Comparison of ENCODE assay signal across 9 mouse cellular contexts in genomic region chr13:113209624-113210023, GRCm38 (mm10). TPM values are rescaled to one million over a fixed set of nuclear protein-coding genes. Genes with fewer than 3 reads are reported as not detected.
DNase-seq lines count a peak whose midpoint lies in the region; ATAC-seq lines count a peak whose summit lies in the region.
"Had no signal": no experiment of that assay in that cellular context is flagged by ENCODE, and none has a peak within 500 bp of the region (broad histone marks: within the 10 kb centered on the region; RNA-seq: fewer than 3 reads in every experiment).

Gene Esm1, plus strand, starts transcription at chr13:113209659.

- H3K27ac ChIP-seq in heart, embryonic 12.5 days (ENCODE audit: poor library complexity, severe bottlenecking) = no peak within 1 kb of the TSS
- no peak within 1 kb of the TSS for H3K27ac ChIP-seq in embryonic facial prominence, embryonic 12.5 days
- H3K27ac ChIP-seq in kidney, embryonic 15.5 days = no peak within 1 kb of the TSS
- H3K27ac ChIP-seq in midbrain, embryonic 15.5 days = no peak within 1 kb of the TSS

- H3K9me3 ChIP-seq in heart, embryonic 12.5 days (replicated peaks) = no peaks in the 10 kb centered on the region
- H3K9me3 ChIP-seq in embryonic facial prominence, embryonic 12.5 days = no peaks in the 10 kb centered on the region
- H3K9me3 ChIP-seq in kidney, embryonic 15.5 days (replicated peaks) = no peaks in the 10 kb centered on the region
- no peaks in the 10 kb centered on the region for H3K9me3 ChIP-seq in midbrain, embryonic 15.5 days

- intact Hi-C loops in heart, postnatal 25 days (cut with DNase I) = no loop called here

- peaks cover 11% of the 10 kb centered on the region; the same call in 1 of the 2 replicates for H3K27me3 ChIP-seq in heart, embryonic 12.5 days (replicated peaks)
- H3K27me3 ChIP-seq in embryonic facial prominence, embryonic 12.5 days = peaks cover 17% of the 10 kb centered on the region; the same call in 1 of the 2 replicates
- peaks cover 25% of the 10 kb centered on the region for H3K27me3 ChIP-seq in kidney, embryonic 15.5 days
- H3K27me3 ChIP-seq in midbrain, embryonic 15.5 days (replicated peaks) = 0 out of 2 replicates have a peak, but pooled peaks cover 2% of the 10 kb centered on the region

- H3K4me1 ChIP-seq in heart, embryonic 12.5 days (replicated peaks) = peaks cover 15% of the 10 kb centered on the region
- H3K4me1 ChIP-seq in embryonic facial prominence, embryonic 12.5 days = 0 out of 2 replicates have a peak, but pooled peaks cover 8% of the 10 kb centered on the region
- peaks cover 5% of the 10 kb centered on the region; the same call in 1 of the 2 replicates for H3K4me1 ChIP-seq in kidney, embryonic 15.5 days
- H3K4me1 ChIP-seq in midbrain, embryonic 15.5 days = peaks cover 5% of the 10 kb centered on the region

- no peaks in the 10 kb centered on the region for H3K36me3 ChIP-seq in heart, embryonic 12.5 days
- H3K36me3 ChIP-seq in embryonic facial prominence, embryonic 12.5 days = no peaks in the 10 kb centered on the region
- no peaks in the 10 kb centered on the region for H3K36me3 ChIP-seq in kidney, embryonic 15.5 days
- no peaks in the 10 kb centered on the region for H3K36me3 ChIP-seq in midbrain, embryonic 15.5 days (replicated peaks)

- WGBS in heart, embryonic 12.5 days = 37% methylated on average over 15 of the region's 15 CpGs
- WGBS in embryonic facial prominence, embryonic 12.5 days = 42% methylated on average over 15 of the region's 15 CpGs
- 30% methylated on average over 15 of the region's 15 CpGs for WGBS in kidney, embryonic 15.5 days
- WGBS in midbrain, embryonic 15.5 days = 52% methylated on average over 15 of the region's 15 CpGs

- H3K4me2 ChIP-seq in heart, embryonic 12.5 days = peak within 1 kb of the TSS; percentile 52
- peak within 1 kb of the TSS; percentile 32 for H3K4me2 ChIP-seq in embryonic facial prominence, embryonic 12.5 days (replicated peaks)
- peak within 1 kb of the TSS; percentile 28 for H3K4me2 ChIP-seq in kidney, embryonic 15.5 days
- H3K4me2 ChIP-seq in midbrain, embryonic 15.5 days = peak within 1 kb of the TSS; percentile 29

- DNase-seq in heart, postnatal 25 days (ENCODE audit: low spot score) = no peak
- DNase-seq in left cerebral cortex, adult 18-20 months (ENCODE audit: low spot score in 2 of 2) = no peak
- no peak for DNase-seq in urinary bladder, postnatal 36 days (ENCODE audit: low spot score in 2 of 2)
- no peak for DNase-seq in spleen, postnatal 10 days (ENCODE audit: low spot score in 2 of 2)

- no peak for ATAC-seq in heart, embryonic 12.5 days (ENCODE audit: insufficient number of reproducible peaks, low FRiP score)
- ATAC-seq in embryonic facial prominence, embryonic 12.5 days (ENCODE audit: insufficient number of reproducible peaks, insufficient read depth, low FRiP score, low TSS enrichment) = no peak
- ATAC-seq in kidney, embryonic 15.5 days (replicated peaks; ENCODE audit: low FRiP score) = no peak
- ATAC-seq in midbrain, embryonic 15.5 days (replicated peaks) = no peak

- H3K4me3 ChIP-seq in heart, embryonic 12.5 days = peak within 1 kb of the TSS; percentile 12
- 0 out of 2 replicates have a peak within 1 kb of the TSS, but pooled peaks have one; percentile 2 for H3K4me3 ChIP-seq in embryonic facial prominence, embryonic 12.5 days
- peak within 1 kb of the TSS; percentile 18 for H3K4me3 ChIP-seq in kidney, embryonic 15.5 days (replicated peaks)
- H3K4me3 ChIP-seq in midbrain, embryonic 15.5 days = no peak within 1 kb of the TSS
- H3K4me3 ChIP-seq: erythroblast, embryonic 14.5 days had no signal

- H3K9ac ChIP-seq in heart, embryonic 12.5 days = peak within 1 kb of the TSS; percentile 36; the same call in 1 of the 2 replicates
- H3K9ac ChIP-seq in embryonic facial prominence, embryonic 12.5 days = no peak within 1 kb of the TSS
- H3K9ac ChIP-seq in kidney, embryonic 15.5 days = no peak within 1 kb of the TSS
- no peak within 1 kb of the TSS for H3K9ac ChIP-seq in midbrain, embryonic 15.5 days

RNA-seq across cellular contexts. Expression of gene Esm1, which starts in this region (rescaled TPM):
- polyA plus RNA-seq in heart, embryonic 12.5 days (2016; fragmentation: Nextera tagmentation; extraction: Ambion mirVana) = 1.0 and 1.5 TPM in 2 replicates
- under 1 TPM; 0.70 to 0.95 TPM for total RNA-seq in heart, postnatal 25 days (2021)
- 2.1 and 2.5 TPM in 2 replicates for polyA plus RNA-seq in embryonic facial prominence, embryonic 12.5 days (2016; fragmentation: Nextera tagmentation; extraction: Ambion mirVana)
- 7.9 and 8.1 TPM in 2 replicates for polyA plus RNA-seq in kidney, embryonic 15.5 days (2015; fragmentation: Nextera tagmentation; extraction: Ambion mirVana)
- 1.9 and 2.3 TPM in 2 replicates for polyA plus RNA-seq in midbrain, embryonic 15.5 days (2015; fragmentation: Nextera tagmentation; extraction: Ambion mirVana)
- under 1 TPM in 1 of 2 experiments, not detected in 1; 0.21 TPM for total RNA-seq in left cerebral cortex, adult 18-20 months (2021)
